Mouse (Mus musculus): ENCODE data around the gene Gm4969. TPM values are rescaled to one million over a fixed set of nuclear protein-coding genes. Genes with fewer than 3 reads are reported as not detected.

The Gm4969 gene
- total and polyA plus RNA-seq, 2 experiments from 2014 or later, result 9.4 to 12.7 TPM

DNA sequence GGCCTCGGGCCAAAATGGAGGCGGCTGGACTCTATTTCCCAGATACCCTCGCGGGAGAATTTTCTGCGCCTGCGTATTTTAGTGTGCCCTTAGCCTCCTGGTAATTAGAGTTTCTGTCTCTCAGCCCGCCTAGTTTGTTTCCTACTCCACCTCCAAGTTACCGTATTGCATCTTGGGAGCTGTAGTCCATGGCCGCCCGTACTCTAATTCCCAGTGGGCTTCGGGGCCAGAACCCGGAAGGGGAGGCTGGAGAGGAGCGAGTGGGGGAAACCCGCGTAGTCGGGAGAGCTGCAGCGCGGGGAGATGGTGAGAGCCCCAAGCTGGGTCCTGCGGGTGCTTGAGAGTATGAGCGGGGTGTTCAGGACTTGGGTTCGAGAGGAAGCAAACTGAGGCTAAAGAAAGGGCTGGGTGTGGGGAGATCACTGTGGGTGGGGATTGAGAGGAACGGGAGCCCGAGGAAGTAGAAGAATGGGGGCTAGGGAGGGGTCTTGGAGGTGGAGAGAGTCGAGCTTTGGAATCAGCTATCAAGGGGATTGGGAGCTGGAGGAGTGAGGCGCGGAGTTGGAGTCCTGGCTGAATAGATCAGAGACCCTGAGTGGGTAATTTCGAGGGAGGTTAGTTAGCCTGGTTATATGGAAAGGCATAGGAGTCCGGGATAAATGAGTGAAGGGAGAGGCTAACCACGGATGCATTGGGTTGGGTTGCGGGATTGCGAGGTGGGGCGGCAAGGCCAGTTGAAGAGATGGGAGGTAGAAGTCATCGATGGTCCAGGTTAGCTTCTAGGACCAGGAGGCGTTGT is 1.7 kb upstream of the Gm4969 start, which contains the start of gene Fbxo46:
Gene Fbxo46 (plus strand): TSS at position 229 of the 799 bp plus-strand sequence.
- Histone ChIP-seq H3K27ac (ENCODE audit: low read depth, low read length) (peak within 1 kb of the TSS; percentile 65), H3K27me3 (ENCODE audit: insufficient read depth, low read length) (no peaks in the 10 kb centered on the region), H3K4me1 (ENCODE audit: insufficient read depth, low read length) (no peaks in the 10 kb centered on the region), H3K9ac (replicated peaks; ENCODE audit: low read length, poor library complexity, severe bottlenecking) (peak within 1 kb of the TSS; percentile 75), H3K9me3 (ENCODE audit: low read length) (no peaks in the 10 kb centered on the region), H3K4me2 (ENCODE audit: low read depth, low read length, poor library complexity, severe bottlenecking) (peak within 1 kb of the TSS; percentile 89), H3K36me3 (ENCODE audit: insufficient read depth, low read length) (no peaks in the 10 kb centered on the region), H3K4me3 (ENCODE audit: low read depth, low read length) (peak within 1 kb of the TSS; percentile 67)
- WGBS, result 2% methylated on average over 34 of the region's 34 CpGs
- peak; percentile 99 for DNase-seq (ENCODE audit: low spot score)
- peak; percentile 92 for ATAC-seq (ENCODE audit: low FRiP score)
- no peak for TF ChIP-seq CTCF (IDR thresholded peaks at IDR 0.05)

DNA sequence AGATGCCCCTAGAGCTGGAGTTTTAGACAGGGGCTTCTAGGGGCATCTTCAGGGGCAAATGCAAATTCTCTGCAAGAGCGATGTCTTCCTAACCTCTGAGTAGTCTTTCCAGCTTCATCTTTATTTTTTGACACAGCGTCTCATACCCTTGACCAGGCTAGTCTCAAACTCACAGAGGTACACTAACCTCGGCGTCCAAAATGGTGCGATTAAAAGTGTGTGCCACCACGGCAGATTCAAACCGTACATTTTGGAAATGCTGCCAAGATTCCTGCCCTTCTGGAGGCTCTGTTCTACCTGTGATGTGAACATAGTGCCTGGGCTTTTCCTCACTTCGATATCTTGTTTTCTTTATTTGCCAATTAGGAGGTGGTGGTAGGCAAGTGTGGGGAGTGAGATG is 915 bp upstream of the Gm4969 start:
- Histone ChIP-seq H3K36me3 (ENCODE audit: insufficient read depth, low read length) (no peaks in the 10 kb centered on the region), H3K9me3 (ENCODE audit: low read length) (no peaks in the 10 kb centered on the region), H3K27ac (ENCODE audit: low read depth, low read length) (peak overlapping the region; percentile 44), H3K4me2 (ENCODE audit: low read depth, low read length, poor library complexity, severe bottlenecking) (no peak overlapping the region), H3K4me3 (ENCODE audit: low read depth, low read length) (no peak overlapping the region), H3K27me3 (ENCODE audit: insufficient read depth, low read length) (no peaks in the 10 kb centered on the region), H3K4me1 (ENCODE audit: insufficient read depth, low read length) (no peaks in the 10 kb centered on the region), H3K9ac (replicated peaks; ENCODE audit: low read length, poor library complexity, severe bottlenecking) (no peak overlapping the region)
- 91% methylated on average over 8 of the region's 8 CpGs for WGBS
- ATAC-seq (ENCODE audit: low FRiP score) (peak; percentile 17; the same call in 1 of the 2 replicates), DNase-seq (ENCODE audit: low spot score) (no peak)
- TF ChIP-seq CTCF (IDR thresholded peaks at IDR 0.05), result no peak

DNA sequence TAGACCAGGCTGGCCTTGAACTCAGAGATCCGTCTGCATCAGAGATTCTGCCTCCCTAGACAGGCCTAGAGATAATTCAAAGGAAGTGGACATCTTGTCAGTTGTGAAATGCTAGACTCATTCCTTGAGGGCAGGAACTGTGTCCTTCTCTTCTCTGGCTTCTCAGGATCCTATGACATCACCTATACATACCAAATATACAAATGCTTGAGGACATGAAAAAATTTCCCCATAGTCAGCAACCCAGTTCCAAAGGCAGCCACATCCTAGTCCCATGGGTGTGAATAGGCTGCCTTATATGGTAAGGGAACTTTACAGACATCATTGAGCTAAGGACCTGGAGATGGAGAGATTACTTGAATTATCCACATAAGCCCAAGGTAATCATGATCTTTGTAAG is 8.6 kb downstream of the Gm4969 start:
- 90% methylated on average over 1 of the region's 1 CpGs for WGBS
- no peaks in the 10 kb centered on the region for H3K27me3 ChIP-seq (ENCODE audit: insufficient read depth, low read length)
- no peak overlapping the region for H3K9ac ChIP-seq (replicated peaks; ENCODE audit: low read length, poor library complexity, severe bottlenecking)
- H3K4me2 ChIP-seq (ENCODE audit: low read depth, low read length, poor library complexity, severe bottlenecking), result no peak overlapping the region
- ATAC-seq (ENCODE audit: low FRiP score), result no peak
- no peaks in the 10 kb centered on the region for H3K4me1 ChIP-seq (ENCODE audit: insufficient read depth, low read length)
- peaks cover 15% of the 10 kb centered on the region for H3K36me3 ChIP-seq (ENCODE audit: insufficient read depth, low read length)
- no peak overlapping the region for H3K4me3 ChIP-seq (ENCODE audit: low read depth, low read length)
- TF ChIP-seq CTCF (IDR thresholded peaks at IDR 0.05), result no peak
- DNase-seq (ENCODE audit: low spot score), result no peak
- H3K27ac ChIP-seq (ENCODE audit: low read depth, low read length), result no peak overlapping the region
- H3K9me3 ChIP-seq (ENCODE audit: low read length), result no peaks in the 10 kb centered on the region

DNA sequence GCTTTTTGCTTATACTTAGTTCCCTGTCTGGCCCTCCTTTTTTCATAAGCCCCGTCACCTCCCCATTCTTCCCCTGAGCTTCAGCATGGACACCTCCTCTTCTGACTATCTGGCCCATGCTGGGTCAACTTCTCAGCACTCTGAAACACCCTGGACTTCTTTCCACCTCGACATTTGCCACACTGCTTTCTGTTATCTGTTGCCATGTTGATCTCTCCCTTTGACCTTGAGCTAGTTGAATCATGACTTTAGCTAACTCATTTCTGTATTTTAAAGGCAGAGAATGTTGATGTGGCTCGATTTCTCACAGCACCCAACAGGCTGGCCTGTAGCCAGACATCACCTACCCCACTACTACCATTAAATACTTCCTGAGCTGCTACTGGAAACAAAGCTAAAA is 10.7 kb downstream of the Gm4969 start:
- Histone ChIP-seq H3K36me3 (ENCODE audit: insufficient read depth, low read length) (peaks cover 30% of the 10 kb centered on the region), H3K9ac (replicated peaks; ENCODE audit: low read length, poor library complexity, severe bottlenecking) (no peak overlapping the region), H3K4me1 (ENCODE audit: insufficient read depth, low read length) (no peaks in the 10 kb centered on the region), H3K4me2 (ENCODE audit: low read depth, low read length, poor library complexity, severe bottlenecking) (no peak overlapping the region), H3K27me3 (ENCODE audit: insufficient read depth, low read length) (no peaks in the 10 kb centered on the region), H3K9me3 (ENCODE audit: low read length) (no peaks in the 10 kb centered on the region), H3K4me3 (ENCODE audit: low read depth, low read length) (no peak overlapping the region), H3K27ac (ENCODE audit: low read depth, low read length) (no peak overlapping the region)
- no peak for TF ChIP-seq CTCF (IDR thresholded peaks at IDR 0.05)
- 58% methylated on average over 3 of the region's 3 CpGs for WGBS
- ATAC-seq (ENCODE audit: low FRiP score) (no peak), DNase-seq (ENCODE audit: low spot score) (no peak)

DNA sequence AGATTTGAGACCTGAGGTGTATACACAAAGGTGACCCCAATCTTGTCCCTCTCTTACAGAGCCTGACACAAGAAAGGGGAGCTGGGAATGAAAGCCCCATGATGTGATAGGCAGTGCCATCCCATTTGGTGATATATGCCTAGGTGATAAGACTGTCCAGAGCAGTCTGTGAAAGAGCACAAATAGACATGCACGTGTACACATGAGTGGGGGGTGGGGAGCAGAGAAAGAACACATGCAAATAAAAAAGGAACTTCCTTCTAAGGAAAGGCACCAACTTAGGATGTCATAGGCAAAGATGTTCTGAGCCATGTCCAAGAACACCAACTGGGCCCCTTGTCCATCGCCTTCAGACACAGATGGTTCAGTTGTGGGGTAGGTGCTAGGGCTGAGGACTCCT is 13.7 kb downstream of the Gm4969 start:
- TF ChIP-seq CTCF (IDR thresholded peaks at IDR 0.05), result no peak
- Histone ChIP-seq H3K27ac (ENCODE audit: low read depth, low read length) (no peak overlapping the region), H3K36me3 (ENCODE audit: insufficient read depth, low read length) (peaks cover 30% of the 10 kb centered on the region), H3K9me3 (ENCODE audit: low read length) (no peaks in the 10 kb centered on the region), H3K4me1 (ENCODE audit: insufficient read depth, low read length) (no peaks in the 10 kb centered on the region), H3K4me2 (ENCODE audit: low read depth, low read length, poor library complexity, severe bottlenecking) (no peak overlapping the region), H3K4me3 (ENCODE audit: low read depth, low read length) (no peak overlapping the region), H3K9ac (replicated peaks; ENCODE audit: low read length, poor library complexity, severe bottlenecking) (no peak overlapping the region), H3K27me3 (ENCODE audit: insufficient read depth, low read length) (no peaks in the 10 kb centered on the region)
- ATAC-seq (ENCODE audit: low FRiP score), result no peak
- WGBS, result 91% methylated on average over 2 of the region's 2 CpGs
- no peak for DNase-seq (ENCODE audit: low spot score)

DNA sequence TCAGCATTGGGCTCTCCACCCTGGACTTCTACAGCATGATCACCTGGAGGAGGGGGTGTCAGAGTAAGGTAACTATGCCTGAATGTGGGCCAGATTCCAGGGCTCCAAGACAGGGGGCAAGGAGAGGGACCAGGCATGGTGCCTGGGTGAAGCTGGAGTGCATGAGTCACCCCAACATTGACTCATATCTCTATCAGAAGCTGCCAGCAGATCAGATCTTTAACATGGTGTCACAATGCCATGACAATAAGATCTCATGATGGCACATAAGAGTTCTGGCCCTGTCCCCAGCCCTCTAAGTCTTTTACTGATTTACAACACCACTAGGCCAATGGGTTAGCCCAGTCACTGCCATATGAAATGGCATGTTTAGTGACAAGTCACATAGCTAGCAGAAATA is 14.4 kb downstream of the Gm4969 start:
- Histone ChIP-seq H3K36me3 (ENCODE audit: insufficient read depth, low read length) (peaks cover 30% of the 10 kb centered on the region), H3K9ac (replicated peaks; ENCODE audit: low read length, poor library complexity, severe bottlenecking) (no peak overlapping the region), H3K9me3 (ENCODE audit: low read length) (no peaks in the 10 kb centered on the region), H3K4me2 (ENCODE audit: low read depth, low read length, poor library complexity, severe bottlenecking) (no peak overlapping the region), H3K4me1 (ENCODE audit: insufficient read depth, low read length) (no peaks in the 10 kb centered on the region), H3K27ac (ENCODE audit: low read depth, low read length) (no peak overlapping the region), H3K27me3 (ENCODE audit: insufficient read depth, low read length) (no peaks in the 10 kb centered on the region), H3K4me3 (ENCODE audit: low read depth, low read length) (no peak overlapping the region)
- ATAC-seq (ENCODE audit: low FRiP score) (no peak), DNase-seq (ENCODE audit: low spot score) (no peak)
- no peak for TF ChIP-seq CTCF (IDR thresholded peaks at IDR 0.05)

Data from midbrain, postnatal 0 days (tissue).